Mouse (Mus musculus): ENCODE data around the gene Gpx2. TPM values are rescaled to one million over a fixed set of nuclear protein-coding genes. Genes with fewer than 3 reads are reported as not detected.
A peak's percentile ranks its signal among the peaks of the same experiment; 100 is the strongest.

Gene Gpx2
- polyA plus RNA-seq, 1 experiment from 2014 or later: 91.0 TPM

- H3K9me3 ChIP-seq (ENCODE audit: control insufficient read depth, low read length): no peaks in the 10 kb centered on the region
- WGBS: 85% methylated on average over 5 of the region's 5 CpGs
- no peak overlapping the region for H3K4me2 ChIP-seq (ENCODE audit: low read depth, low read length)
- H3K4me1 ChIP-seq (ENCODE audit: control insufficient read depth, insufficient read depth, low read length): no peaks in the 10 kb centered on the region
- no peak overlapping the region for H3K27ac ChIP-seq (ENCODE audit: low read length)
- H3K36me3 ChIP-seq (ENCODE audit: control insufficient read depth, insufficient read depth, low read length): peaks cover 3% of the 10 kb centered on the region; the same call in 1 of the 2 replicates
- H3K4me3 ChIP-seq (ENCODE audit: low read length): no peak overlapping the region
- no peak overlapping the region for H3K9ac ChIP-seq (ENCODE audit: low read depth, low read length)
- ATAC-seq: no peak
- no peaks in the 10 kb centered on the region for H3K27me3 ChIP-seq (replicated peaks; ENCODE audit: control insufficient read depth, insufficient read depth, low read length)
Measured at GRCm38 (mm10) chr12:76771540-76771939, 23.8 kb downstream of the Gpx2 start.

GRCm38 (mm10) chr12:76770841-76771500, 24.4 kb downstream of the Gpx2 start:
- WGBS: 87% methylated on average over 5 of the region's 5 CpGs
- H3K9me3 ChIP-seq (ENCODE audit: control insufficient read depth, low read length): no peaks in the 10 kb centered on the region
- H3K9ac ChIP-seq (ENCODE audit: low read depth, low read length): no peak overlapping the region
- H3K27me3 ChIP-seq (replicated peaks; ENCODE audit: control insufficient read depth, insufficient read depth, low read length): no peaks in the 10 kb centered on the region
- no peak for ATAC-seq
- H3K36me3 ChIP-seq (ENCODE audit: control insufficient read depth, insufficient read depth, low read length): peaks cover under 1% of the 10 kb centered on the region; the same call in 1 of the 2 replicates
- no peak overlapping the region for H3K27ac ChIP-seq (ENCODE audit: low read length)
- no peak overlapping the region for H3K4me2 ChIP-seq (ENCODE audit: low read depth, low read length)
- H3K4me3 ChIP-seq (ENCODE audit: low read length): no peak overlapping the region
- H3K4me1 ChIP-seq (ENCODE audit: control insufficient read depth, insufficient read depth, low read length): peaks cover 4% of the 10 kb centered on the region; the same call in 1 of the 2 replicates

GRCm38 (mm10) chr12:76765901-76766630, 29.3 kb downstream of the Gpx2 start:
- H3K27me3 ChIP-seq (replicated peaks; ENCODE audit: control insufficient read depth, insufficient read depth, low read length): no peaks in the 10 kb centered on the region
- H3K27ac ChIP-seq (ENCODE audit: low read length): peak overlapping the region; percentile 65
- peaks cover 5% of the 10 kb centered on the region; the same call in 1 of the 2 replicates for H3K4me1 ChIP-seq (ENCODE audit: control insufficient read depth, insufficient read depth, low read length)
- peak overlapping the region; percentile 80 for H3K9ac ChIP-seq (ENCODE audit: low read depth, low read length)
- H3K36me3 ChIP-seq (ENCODE audit: control insufficient read depth, insufficient read depth, low read length): no peaks in the 10 kb centered on the region
- ATAC-seq: peak; percentile 29
- H3K9me3 ChIP-seq (ENCODE audit: control insufficient read depth, low read length): no peaks in the 10 kb centered on the region
- peak overlapping the region; percentile 78 for H3K4me3 ChIP-seq (ENCODE audit: low read length)
- 33% methylated on average over 20 of the region's 20 CpGs for WGBS
- peak overlapping the region; percentile 72 for H3K4me2 ChIP-seq (ENCODE audit: low read depth, low read length)

- Histone ChIP-seq H3K4me3 (ENCODE audit: low read length) (peak within 1 kb of the TSS; percentile 78), H3K36me3 (ENCODE audit: control insufficient read depth, insufficient read depth, low read length) (no peaks in the 10 kb centered on the region), H3K9ac (ENCODE audit: low read depth, low read length) (peak within 1 kb of the TSS; percentile 80), H3K27me3 (replicated peaks; ENCODE audit: control insufficient read depth, insufficient read depth, low read length) (no peaks in the 10 kb centered on the region), H3K4me1 (ENCODE audit: control insufficient read depth, insufficient read depth, low read length) (peaks cover 5% of the 10 kb centered on the region; the same call in 1 of the 2 replicates), H3K9me3 (ENCODE audit: control insufficient read depth, low read length) (no peaks in the 10 kb centered on the region), H3K27ac (ENCODE audit: low read length) (peak within 1 kb of the TSS; percentile 65), H3K4me2 (ENCODE audit: low read depth, low read length) (peak within 1 kb of the TSS; percentile 72)
- ATAC-seq: peak; percentile 98
- WGBS: under 1% methylated on average over 31 of the region's 31 CpGs
Measured at GRCm38 (mm10) chr12:76765354-76765851, 30.0 kb downstream of the Gpx2 start, which contains the start of the genes Churc1 and Fntb. Gene Churc1 (plus strand): TSS chr12:76765538. Gene Fntb (plus strand): TSS chr12:76765589.

- H3K4me3 ChIP-seq (ENCODE audit: low read length): no peak overlapping the region
- no peak overlapping the region for H3K9ac ChIP-seq (ENCODE audit: low read depth, low read length)
- H3K27ac ChIP-seq (ENCODE audit: low read length): no peak overlapping the region
- H3K4me1 ChIP-seq (ENCODE audit: control insufficient read depth, insufficient read depth, low read length): no peaks in the 10 kb centered on the region
- H3K4me2 ChIP-seq (ENCODE audit: low read depth, low read length): no peak overlapping the region
- no peaks in the 10 kb centered on the region for H3K9me3 ChIP-seq (ENCODE audit: control insufficient read depth, low read length)
- no peaks in the 10 kb centered on the region for H3K36me3 ChIP-seq (ENCODE audit: control insufficient read depth, insufficient read depth, low read length)
- no peak for ATAC-seq
- H3K27me3 ChIP-seq (replicated peaks; ENCODE audit: control insufficient read depth, insufficient read depth, low read length): no peaks in the 10 kb centered on the region
- 45% methylated on average over 14 of the region's 14 CpGs for WGBS
Measured at GRCm38 (mm10) chr12:76752652-76753318, 42.6 kb downstream of the Gpx2 start.

GRCm38 (mm10) chr12:76750866-76751459, 44.4 kb downstream of the Gpx2 start:
- Histone ChIP-seq H3K27ac (ENCODE audit: low read length) (no peak overlapping the region), H3K36me3 (ENCODE audit: control insufficient read depth, insufficient read depth, low read length) (no peaks in the 10 kb centered on the region), H3K9ac (ENCODE audit: low read depth, low read length) (no peak overlapping the region), H3K27me3 (replicated peaks; ENCODE audit: control insufficient read depth, insufficient read depth, low read length) (no peaks in the 10 kb centered on the region), H3K4me3 (ENCODE audit: low read length) (no peak overlapping the region), H3K4me2 (ENCODE audit: low read depth, low read length) (no peak overlapping the region), H3K9me3 (ENCODE audit: control insufficient read depth, low read length) (no peaks in the 10 kb centered on the region), H3K4me1 (ENCODE audit: control insufficient read depth, insufficient read depth, low read length) (no peaks in the 10 kb centered on the region)
- ATAC-seq: no peak
- 83% methylated on average over 16 of the region's 16 CpGs for whole genome bisulfite sequencing

Other genes starting within 250 kb of the Gpx2 start
- gene Sptb, start 85.0 kb downstream of the Gpx2 start, polyA plus RNA-seq (2015; fragmentation: Nextera tagmentation; extraction: Ambion mirVana): 0.98 and 1.2 TPM in 2 replicates
- 121 and 130 TPM in 2 replicates for gene Churc1, start 30.0 kb downstream of the Gpx2 start, polyA plus RNA-seq (2015; fragmentation: Nextera tagmentation; extraction: Ambion mirVana)
- 27.9 and 29.5 TPM in 2 replicates for gene Fntb, start 30.0 kb downstream of the Gpx2 start, polyA plus RNA-seq (2015; fragmentation: Nextera tagmentation; extraction: Ambion mirVana)
- gene Rab15, start 27.4 kb upstream of the Gpx2 start, polyA plus RNA-seq (2015; fragmentation: Nextera tagmentation; extraction: Ambion mirVana): 17.6 and 18.7 TPM in 2 replicates
- gene Max, start 166.6 kb upstream of the Gpx2 start, polyA plus RNA-seq (2015; fragmentation: Nextera tagmentation; extraction: Ambion mirVana): 14.2 and 15.0 TPM in 2 replicates

Data from intestine, embryonic 16.5 days (tissue).